Mouse (Mus musculus) small intestine, adult 2 months (tissue): ENCODE measurements around the gene Kdm5c.

Experiments used
- CTCF ChIP-seq: fragments of 200-500 bp; IDR thresholded peaks from 2 replicates; pipeline ENCODE4 v1.5.1; 2012; ENCODE audit warnings: low read depth, mild to moderate bottlenecking, control low read depth, inconsistent platforms, low read length, moderate library complexity, mixed read lengths; ENCODE audit not compliant: insufficient replicate concordance, insufficient read length; ENCODE audit errors: extremely low read depth
- POLR2A ChIP-seq: fragments of 200-500 bp; IDR thresholded peaks from 2 replicates; pipeline ENCODE4 v1.6.1; 2012; ENCODE audit warnings: low read depth, mild to moderate bottlenecking, control low read depth, inconsistent platforms, low read length, moderate library complexity

GRCm38 (mm10) chrX:152306224-152306623, 73.4 kb downstream of the Kdm5c start:
- TF ChIP-seq POLR2A (no peak), CTCF (no peak)
